Mouse (Mus musculus): Measurements from ENCODE around the gene Aplp2. TPM values are rescaled to one million over a fixed set of nuclear protein-coding genes. Genes with fewer than 3 reads are reported as not detected.

Gene Aplp2
- polyA plus RNA-seq, 2 experiments = 202 to 228 TPM

GRCm38 (mm10) chr9:31210749-31211689 lies 596 bp downstream of the Aplp2 start:
- H3K4me1 ChIP-seq (ENCODE audit: control insufficient read depth, insufficient read depth, low read length) = peaks cover 15% of the 10 kb centered on the region
- peak overlapping the region; percentile 97 for H3K4me2 ChIP-seq (replicated peaks; ENCODE audit: low read depth, low read length, severe bottlenecking)
- peak overlapping the region; percentile 83 for H3K27ac ChIP-seq (replicated peaks; ENCODE audit: low read depth, low read length)
- peak overlapping the region; percentile 88 for H3K4me3 ChIP-seq (replicated peaks; ENCODE audit: low read length)
- TF ChIP-seq POLR2A (IDR thresholded peaks at IDR 0.05; ENCODE audit: borderline replicate concordance, extremely low read depth, insufficient read depth, insufficient read length) = no peak
- H3K36me3 ChIP-seq (ENCODE audit: control insufficient read depth, insufficient read depth, low read length) = no peaks in the 10 kb centered on the region
- no peak for DNase-seq (ENCODE audit: low spot score)
- no peaks in the 10 kb centered on the region for H3K9me3 ChIP-seq (ENCODE audit: control insufficient read depth, low read length)
- peak overlapping the region; percentile 84 for H3K9ac ChIP-seq (ENCODE audit: low read depth, low read length, severe bottlenecking)
- ATAC-seq (ENCODE audit: low FRiP score, low read depth) = peak; percentile 73
- H3K27me3 ChIP-seq (ENCODE audit: control insufficient read depth, insufficient read depth, low read length) = no peaks in the 10 kb centered on the region
- WGBS = under 1% methylated on average over 68 of the region's 93 CpGs

- no peak for TF ChIP-seq POLR2A (IDR thresholded peaks at IDR 0.05; ENCODE audit: borderline replicate concordance, extremely low read depth, insufficient read depth, insufficient read length)
- no peaks in the 10 kb centered on the region for H3K27me3 ChIP-seq (ENCODE audit: control insufficient read depth, insufficient read depth, low read length)
- H3K4me3 ChIP-seq (replicated peaks; ENCODE audit: low read length) = peak overlapping the region; percentile 88
- ATAC-seq (ENCODE audit: low FRiP score, low read depth) = no peak
- WGBS = 31% methylated on average over 7 of the region's 7 CpGs
- no peak overlapping the region for H3K9ac ChIP-seq (ENCODE audit: low read depth, low read length, severe bottlenecking)
- H3K4me1 ChIP-seq (ENCODE audit: control insufficient read depth, insufficient read depth, low read length) = peaks cover 15% of the 10 kb centered on the region
- no peaks in the 10 kb centered on the region for H3K9me3 ChIP-seq (ENCODE audit: control insufficient read depth, low read length)
- no peaks in the 10 kb centered on the region for H3K36me3 ChIP-seq (ENCODE audit: control insufficient read depth, insufficient read depth, low read length)
- DNase-seq (ENCODE audit: low spot score) = no peak
- H3K27ac ChIP-seq (replicated peaks; ENCODE audit: low read depth, low read length) = no peak overlapping the region
- peak overlapping the region; percentile 97 for H3K4me2 ChIP-seq (replicated peaks; ENCODE audit: low read depth, low read length, severe bottlenecking)
Measured at GRCm38 (mm10) chr9:31210163-31210562, 1.5 kb downstream of the Aplp2 start.

- Histone ChIP-seq H3K4me2 (replicated peaks; ENCODE audit: low read depth, low read length, severe bottlenecking) (no peak overlapping the region), H3K27ac (replicated peaks; ENCODE audit: low read depth, low read length) (no peak overlapping the region), H3K4me3 (replicated peaks; ENCODE audit: low read length) (no peak overlapping the region), H3K4me1 (ENCODE audit: control insufficient read depth, insufficient read depth, low read length) (peaks cover 17% of the 10 kb centered on the region), H3K36me3 (ENCODE audit: control insufficient read depth, insufficient read depth, low read length) (no peaks in the 10 kb centered on the region), H3K27me3 (ENCODE audit: control insufficient read depth, insufficient read depth, low read length) (no peaks in the 10 kb centered on the region), H3K9ac (ENCODE audit: low read depth, low read length, severe bottlenecking) (no peak overlapping the region), H3K9me3 (ENCODE audit: control insufficient read depth, low read length) (no peaks in the 10 kb centered on the region)
- no peak for ATAC-seq (ENCODE audit: low FRiP score, low read depth)
- no peak for DNase-seq (ENCODE audit: low spot score)
- no peak for TF ChIP-seq POLR2A (IDR thresholded peaks at IDR 0.05; ENCODE audit: borderline replicate concordance, extremely low read depth, insufficient read depth, insufficient read length)
- 74% methylated on average over 1 of the region's 1 CpGs for WGBS
Measured at GRCm38 (mm10) chr9:31209502-31209901, 2.1 kb downstream of the Aplp2 start.

- Histone ChIP-seq H3K4me2 (replicated peaks; ENCODE audit: low read depth, low read length, severe bottlenecking) (no peak overlapping the region), H3K27ac (replicated peaks; ENCODE audit: low read depth, low read length) (no peak overlapping the region), H3K9ac (ENCODE audit: low read depth, low read length, severe bottlenecking) (no peak overlapping the region), H3K9me3 (ENCODE audit: control insufficient read depth, low read length) (no peaks in the 10 kb centered on the region), H3K27me3 (ENCODE audit: control insufficient read depth, insufficient read depth, low read length) (no peaks in the 10 kb centered on the region), H3K4me1 (ENCODE audit: control insufficient read depth, insufficient read depth, low read length) (peaks cover 14% of the 10 kb centered on the region), H3K36me3 (ENCODE audit: control insufficient read depth, insufficient read depth, low read length) (no peaks in the 10 kb centered on the region), H3K4me3 (replicated peaks; ENCODE audit: low read length) (no peak overlapping the region)
- no peak for TF ChIP-seq POLR2A (IDR thresholded peaks at IDR 0.05; ENCODE audit: borderline replicate concordance, extremely low read depth, insufficient read depth, insufficient read length)
- WGBS = 76% methylated on average over 3 of the region's 3 CpGs
- ATAC-seq (ENCODE audit: low FRiP score, low read depth) (no peak), DNase-seq (ENCODE audit: low spot score) (no peak)
Measured at GRCm38 (mm10) chr9:31207732-31208131, 3.9 kb downstream of the Aplp2 start.

GRCm38 (mm10) chr9:31204722-31205121 lies 6.9 kb downstream of the Aplp2 start:
- Histone ChIP-seq H3K4me1 (ENCODE audit: control insufficient read depth, insufficient read depth, low read length) (peaks cover 6% of the 10 kb centered on the region; the same call in 1 of the 2 replicates), H3K9ac (ENCODE audit: low read depth, low read length, severe bottlenecking) (no peak overlapping the region), H3K27ac (replicated peaks; ENCODE audit: low read depth, low read length) (no peak overlapping the region), H3K9me3 (ENCODE audit: control insufficient read depth, low read length) (no peaks in the 10 kb centered on the region), H3K4me3 (replicated peaks; ENCODE audit: low read length) (no peak overlapping the region), H3K27me3 (ENCODE audit: control insufficient read depth, insufficient read depth, low read length) (no peaks in the 10 kb centered on the region), H3K36me3 (ENCODE audit: control insufficient read depth, insufficient read depth, low read length) (no peaks in the 10 kb centered on the region), H3K4me2 (replicated peaks; ENCODE audit: low read depth, low read length, severe bottlenecking) (no peak overlapping the region)
- DNase-seq (ENCODE audit: low spot score) = no peak
- no peak for ATAC-seq (ENCODE audit: low FRiP score, low read depth)
- TF ChIP-seq POLR2A (IDR thresholded peaks at IDR 0.05; ENCODE audit: borderline replicate concordance, extremely low read depth, insufficient read depth, insufficient read length) = no peak
- 73% methylated on average over 6 of the region's 6 CpGs for WGBS

Data from limb, embryonic 14.5 days (tissue).